Mouse (Mus musculus): Measurements from ENCODE around the gene Kdm4a. TPM values are rescaled to one million over a fixed set of nuclear protein-coding genes. Genes with fewer than 3 reads are reported as not detected.

The Kdm4a gene
- polyA plus RNA-seq, 1 experiment from 2014 or later, result 22.8 TPM

DNA sequence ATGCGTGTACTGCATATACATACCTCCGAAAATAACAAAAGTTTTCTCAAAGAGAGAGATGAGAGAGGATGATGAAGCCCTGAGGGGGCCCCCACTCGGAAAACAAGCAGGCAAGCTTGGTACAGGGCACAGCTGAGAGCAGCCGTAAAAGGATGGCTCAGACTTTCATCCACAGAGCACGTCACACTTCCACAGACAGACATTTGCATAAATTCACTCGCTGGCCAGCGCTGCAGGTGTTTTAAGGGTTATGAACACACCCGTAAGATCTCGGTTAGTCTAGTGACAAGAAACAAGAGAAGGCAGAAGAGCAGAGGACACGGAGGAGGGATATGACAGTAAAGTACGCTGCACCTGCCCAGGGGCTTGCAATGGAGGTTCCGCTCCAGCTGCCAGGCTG is 7.4 kb downstream of the Kdm4a start:
- no peaks in the 10 kb centered on the region for H3K4me1 ChIP-seq (replicated peaks; ENCODE audit: control insufficient read depth, insufficient read depth, low read length)
- DNase-seq (ENCODE audit: low spot score) (no peak), ATAC-seq (replicated peaks; ENCODE audit: low FRiP score) (no peak)
- no peak overlapping the region for H3K4me2 ChIP-seq
- H3K9me3 ChIP-seq (ENCODE audit: control insufficient read depth, low read length), result no peaks in the 10 kb centered on the region
- no peaks in the 10 kb centered on the region for H3K27me3 ChIP-seq (replicated peaks; ENCODE audit: control insufficient read depth, insufficient read depth, low read length)
- WGBS, result 94% methylated on average over 12 of the region's 12 CpGs
- H3K36me3 ChIP-seq (ENCODE audit: control insufficient read depth, insufficient read depth, low read length), result peaks cover 69% of the 10 kb centered on the region
- no peak overlapping the region for H3K9ac ChIP-seq (ENCODE audit: low read depth, low read length)
- no peak overlapping the region for H3K27ac ChIP-seq (ENCODE audit: low read depth, low read length)
- H3K4me3 ChIP-seq (ENCODE audit: low read depth, low read length), result no peak overlapping the region

DNA sequence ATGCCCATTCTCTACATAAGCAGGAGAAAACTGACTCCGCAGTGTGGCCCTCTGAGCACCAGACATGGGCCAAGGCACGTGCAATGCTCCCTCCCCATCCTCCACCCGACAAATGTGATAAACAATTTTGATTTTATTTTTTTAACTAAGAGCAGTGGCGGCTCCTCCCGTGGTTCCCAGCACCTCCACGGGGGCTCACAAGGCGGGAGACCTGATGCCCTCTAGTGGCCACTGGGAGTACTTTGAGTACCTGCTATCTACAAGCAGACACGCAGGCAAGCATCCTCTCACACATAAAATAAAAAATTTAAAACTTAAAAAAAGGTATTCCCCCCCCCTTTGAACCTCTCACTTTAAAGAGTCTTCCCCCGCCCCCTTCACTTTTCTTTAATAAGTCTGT is 8.8 kb downstream of the Kdm4a start:
- Histone ChIP-seq H3K27ac (ENCODE audit: low read depth, low read length) (no peak overlapping the region), H3K9ac (ENCODE audit: low read depth, low read length) (no peak overlapping the region), H3K4me3 (ENCODE audit: low read depth, low read length) (no peak overlapping the region), H3K27me3 (replicated peaks; ENCODE audit: control insufficient read depth, insufficient read depth, low read length) (no peaks in the 10 kb centered on the region), H3K4me1 (replicated peaks; ENCODE audit: control insufficient read depth, insufficient read depth, low read length) (no peaks in the 10 kb centered on the region), H3K36me3 (ENCODE audit: control insufficient read depth, insufficient read depth, low read length) (peaks cover 73% of the 10 kb centered on the region), H3K9me3 (ENCODE audit: control insufficient read depth, low read length) (no peaks in the 10 kb centered on the region), H3K4me2 (no peak overlapping the region)
- ATAC-seq (replicated peaks; ENCODE audit: low FRiP score) (no peak), DNase-seq (ENCODE audit: low spot score) (no peak)
- 86% methylated on average over 9 of the region's 9 CpGs for WGBS

DNA sequence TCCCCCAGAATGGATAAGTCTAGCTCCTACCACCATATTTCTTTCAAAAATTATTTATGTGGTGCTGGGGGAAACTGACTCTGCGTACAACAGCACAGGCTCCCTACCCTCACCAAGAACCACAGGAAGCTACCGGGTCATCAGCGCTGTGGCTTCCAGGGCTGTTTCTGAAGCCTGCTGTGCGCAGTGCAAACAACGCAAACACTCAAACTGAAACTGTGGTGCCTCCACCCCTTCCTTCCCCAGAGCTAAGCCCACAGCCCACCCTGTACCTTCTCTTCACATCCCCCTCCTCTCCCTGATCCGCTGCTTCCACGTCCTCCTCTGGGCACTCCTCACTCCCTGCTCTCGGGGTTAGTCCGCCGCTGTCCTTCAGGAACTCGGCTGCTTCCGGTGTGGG is 17.7 kb downstream of the Kdm4a start:
- H3K27me3 ChIP-seq (replicated peaks; ENCODE audit: control insufficient read depth, insufficient read depth, low read length), result no peaks in the 10 kb centered on the region
- WGBS, result 88% methylated on average over 12 of the region's 12 CpGs

DNA sequence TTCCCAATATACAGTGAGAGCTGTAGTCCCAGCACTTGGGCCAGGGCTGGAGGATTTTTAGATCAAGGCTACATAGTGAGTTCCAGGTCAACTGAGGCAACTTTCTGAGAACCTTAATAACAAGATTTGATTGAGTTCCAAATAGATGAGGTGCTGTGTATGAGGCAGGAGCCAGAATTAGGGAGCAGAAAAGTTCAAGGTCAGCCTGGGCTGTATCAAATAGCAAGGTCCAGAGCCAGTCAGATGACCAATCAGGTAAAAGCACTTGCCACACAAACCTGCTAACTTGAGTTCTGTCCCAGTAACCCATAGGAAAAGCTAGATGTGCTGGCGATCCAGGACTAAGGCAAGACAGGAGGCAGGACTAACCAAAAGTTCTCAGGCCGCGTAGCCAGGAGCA is 22.2 kb downstream of the Kdm4a start:
- ATAC-seq (replicated peaks; ENCODE audit: low FRiP score), result no peak
- H3K4me2 ChIP-seq, result no peak overlapping the region
- 95% methylated on average over 3 of the region's 3 CpGs for WGBS
- peaks cover 64% of the 10 kb centered on the region for H3K36me3 ChIP-seq (ENCODE audit: control insufficient read depth, insufficient read depth, low read length)
- H3K27ac ChIP-seq (ENCODE audit: low read depth, low read length), result no peak overlapping the region
- DNase-seq (ENCODE audit: low spot score), result no peak
- no peak overlapping the region for H3K9ac ChIP-seq (ENCODE audit: low read depth, low read length)
- H3K9me3 ChIP-seq (ENCODE audit: control insufficient read depth, low read length), result no peaks in the 10 kb centered on the region
- H3K27me3 ChIP-seq (replicated peaks; ENCODE audit: control insufficient read depth, insufficient read depth, low read length), result no peaks in the 10 kb centered on the region
- H3K4me1 ChIP-seq (replicated peaks; ENCODE audit: control insufficient read depth, insufficient read depth, low read length), result no peaks in the 10 kb centered on the region
- H3K4me3 ChIP-seq (ENCODE audit: low read depth, low read length), result no peak overlapping the region

More for the DNA sequence above, 17.7 kb downstream of the Kdm4a start:
- Histone ChIP-seq H3K4me1 (replicated peaks; ENCODE audit: control insufficient read depth, insufficient read depth, low read length) (no peaks in the 10 kb centered on the region), H3K36me3 (ENCODE audit: control insufficient read depth, insufficient read depth, low read length) (peaks cover 79% of the 10 kb centered on the region), H3K9ac (ENCODE audit: low read depth, low read length) (no peak overlapping the region), H3K4me2 (no peak overlapping the region), H3K4me3 (ENCODE audit: low read depth, low read length) (no peak overlapping the region), H3K27ac (ENCODE audit: low read depth, low read length) (no peak overlapping the region), H3K9me3 (ENCODE audit: control insufficient read depth, low read length) (no peaks in the 10 kb centered on the region)
- DNase-seq (ENCODE audit: low spot score), result no peak
- ATAC-seq (replicated peaks; ENCODE audit: low FRiP score), result no peak

DNA sequence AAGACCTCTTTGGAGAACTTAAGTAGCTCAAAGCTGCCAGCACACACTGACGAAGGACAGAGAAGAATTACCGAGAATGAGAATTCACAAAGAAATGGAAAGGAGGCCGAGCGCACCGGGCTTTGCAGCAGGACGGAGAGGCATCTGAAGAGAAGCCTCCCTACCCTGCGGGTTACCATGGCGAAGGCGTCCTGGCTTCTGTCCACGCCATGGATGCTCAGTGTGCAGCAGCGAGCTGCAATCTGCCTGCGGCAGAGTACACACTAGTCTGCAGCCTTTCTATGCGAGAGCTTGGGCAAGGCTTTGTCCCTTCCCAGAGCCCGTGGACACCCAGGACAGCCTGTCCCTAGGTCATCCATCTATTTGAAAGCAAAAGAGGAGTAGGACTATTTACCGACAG is 23.3 kb downstream of the Kdm4a start:
- no peak for ATAC-seq (replicated peaks; ENCODE audit: low FRiP score)
- WGBS, result 91% methylated on average over 15 of the region's 15 CpGs
- no peak overlapping the region for H3K9ac ChIP-seq (ENCODE audit: low read depth, low read length)
- H3K27ac ChIP-seq (ENCODE audit: low read depth, low read length), result no peak overlapping the region
- no peak overlapping the region for H3K4me3 ChIP-seq (ENCODE audit: low read depth, low read length)
- no peaks in the 10 kb centered on the region for H3K27me3 ChIP-seq (replicated peaks; ENCODE audit: control insufficient read depth, insufficient read depth, low read length)
- no peak for DNase-seq (ENCODE audit: low spot score)
- no peak overlapping the region for H3K4me2 ChIP-seq
- H3K36me3 ChIP-seq (ENCODE audit: control insufficient read depth, insufficient read depth, low read length), result peaks cover 59% of the 10 kb centered on the region
- H3K4me1 ChIP-seq (replicated peaks; ENCODE audit: control insufficient read depth, insufficient read depth, low read length), result no peaks in the 10 kb centered on the region
- no peaks in the 10 kb centered on the region for H3K9me3 ChIP-seq (ENCODE audit: control insufficient read depth, low read length)

DNA sequence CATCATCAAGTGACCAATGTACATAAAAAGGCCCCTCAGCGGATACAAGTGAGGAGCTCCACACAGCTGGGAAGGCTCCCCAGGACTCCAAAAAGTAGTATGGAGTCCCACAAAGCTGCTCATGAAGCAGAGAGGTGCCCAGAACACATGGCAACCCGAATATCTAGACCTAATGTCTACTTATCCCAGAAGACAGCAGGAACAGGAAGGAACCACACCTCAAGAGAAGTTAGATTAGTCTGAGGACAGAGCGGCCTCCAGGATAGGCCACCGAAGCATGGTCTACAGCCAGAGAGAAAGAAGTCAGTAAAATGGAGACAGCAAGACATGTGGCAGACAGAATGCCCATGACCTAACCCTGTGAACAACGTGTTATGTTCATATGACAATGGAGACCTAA is 25.0 kb downstream of the Kdm4a start:
- DNase-seq (ENCODE audit: low spot score), result no peak
- H3K27me3 ChIP-seq (replicated peaks; ENCODE audit: control insufficient read depth, insufficient read depth, low read length), result no peaks in the 10 kb centered on the region
- no peaks in the 10 kb centered on the region for H3K9me3 ChIP-seq (ENCODE audit: control insufficient read depth, low read length)
- H3K9ac ChIP-seq (ENCODE audit: low read depth, low read length), result no peak overlapping the region
- no peak overlapping the region for H3K4me2 ChIP-seq
- no peak; the same call in 1 of the 2 replicates for ATAC-seq (replicated peaks; ENCODE audit: low FRiP score)
- H3K4me1 ChIP-seq (replicated peaks; ENCODE audit: control insufficient read depth, insufficient read depth, low read length), result no peaks in the 10 kb centered on the region
- WGBS, result 65% methylated on average over 5 of the region's 5 CpGs
- peaks cover 46% of the 10 kb centered on the region for H3K36me3 ChIP-seq (ENCODE audit: control insufficient read depth, insufficient read depth, low read length)
- H3K27ac ChIP-seq (ENCODE audit: low read depth, low read length), result no peak overlapping the region
- H3K4me3 ChIP-seq (ENCODE audit: low read depth, low read length), result no peak overlapping the region

DNA sequence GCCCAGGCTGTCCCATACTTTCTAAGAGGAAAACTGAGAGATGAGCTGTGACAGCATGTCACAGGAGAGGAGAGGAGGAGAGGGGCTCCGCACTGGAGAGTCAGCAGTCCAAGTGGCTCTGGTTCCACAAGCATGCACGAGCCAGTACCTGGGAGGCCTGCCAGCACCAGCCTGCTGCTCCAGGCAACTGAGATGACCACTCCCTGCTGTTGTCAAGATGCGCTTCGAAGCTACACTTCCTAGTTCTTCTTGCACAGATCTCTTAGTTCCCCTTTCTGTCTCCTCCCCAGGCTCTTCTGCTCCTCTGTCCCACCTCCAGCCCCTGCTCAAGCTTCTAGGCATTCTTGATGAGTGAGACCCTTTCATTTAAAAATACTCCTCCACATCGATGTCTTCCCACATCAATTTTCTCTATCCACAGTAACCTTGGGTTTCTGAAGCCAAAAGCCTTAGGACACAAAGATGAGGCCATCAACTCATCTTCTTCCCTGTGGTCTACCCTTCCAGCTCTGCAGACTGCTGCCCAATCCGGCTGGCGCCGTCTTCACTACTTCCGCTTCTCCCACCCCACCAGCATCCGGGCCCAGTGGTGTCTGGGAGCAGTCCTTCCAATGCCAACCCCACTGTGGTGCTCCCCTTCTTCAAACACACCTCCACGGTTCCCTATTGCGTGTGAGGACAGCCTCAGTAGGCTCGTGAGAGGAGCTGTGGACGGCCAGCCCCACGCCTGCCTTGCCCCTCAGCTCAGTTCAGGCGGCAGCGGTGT is 27.6 kb downstream of the Kdm4a start:
- Histone ChIP-seq H3K27ac (ENCODE audit: low read depth, low read length) (no peak overlapping the region), H3K36me3 (ENCODE audit: control insufficient read depth, insufficient read depth, low read length) (peaks cover 36% of the 10 kb centered on the region; the same call in 1 of the 2 replicates), H3K4me3 (ENCODE audit: low read depth, low read length) (no peak overlapping the region), H3K4me1 (replicated peaks; ENCODE audit: control insufficient read depth, insufficient read depth, low read length) (peaks cover 2% of the 10 kb centered on the region; the same call in 1 of the 2 replicates), H3K4me2 (no peak overlapping the region), H3K27me3 (replicated peaks; ENCODE audit: control insufficient read depth, insufficient read depth, low read length) (no peaks in the 10 kb centered on the region), H3K9me3 (ENCODE audit: control insufficient read depth, low read length) (no peaks in the 10 kb centered on the region), H3K9ac (ENCODE audit: low read depth, low read length) (no peak overlapping the region)
- DNase-seq (ENCODE audit: low spot score) (no peak), ATAC-seq (replicated peaks; ENCODE audit: low FRiP score) (no peak)
- WGBS, result 88% methylated on average over 17 of the region's 17 CpGs

DNA sequence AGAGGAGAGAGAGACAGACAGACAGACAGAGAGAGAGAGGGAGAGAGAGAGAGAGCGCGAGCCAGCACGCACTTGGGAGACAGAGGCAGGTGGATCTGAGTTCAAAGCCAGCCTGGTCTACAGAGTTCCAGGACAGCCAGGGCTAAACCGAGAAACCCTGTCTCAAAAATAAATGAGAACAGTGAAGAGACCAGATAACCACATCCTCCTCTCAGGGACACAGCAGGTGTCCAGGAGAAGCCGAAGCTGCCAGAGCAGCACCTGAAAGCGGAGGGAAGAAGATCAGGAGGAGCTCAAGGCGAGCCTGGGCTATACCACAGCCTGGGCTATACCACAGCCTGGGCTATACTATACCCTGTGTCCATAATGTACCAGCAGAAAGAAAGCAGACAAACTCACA is 29.0 kb downstream of the Kdm4a start:
- H3K27ac ChIP-seq (ENCODE audit: low read depth, low read length), result no peak overlapping the region
- DNase-seq (ENCODE audit: low spot score) (no peak), ATAC-seq (replicated peaks; ENCODE audit: low FRiP score) (no peak)
- H3K4me1 ChIP-seq (replicated peaks; ENCODE audit: control insufficient read depth, insufficient read depth, low read length), result peaks cover 2% of the 10 kb centered on the region; the same call in 1 of the 2 replicates
- H3K4me2 ChIP-seq, result no peak overlapping the region
- no peak overlapping the region for H3K4me3 ChIP-seq (ENCODE audit: low read depth, low read length)
- H3K27me3 ChIP-seq (replicated peaks; ENCODE audit: control insufficient read depth, insufficient read depth, low read length), result no peaks in the 10 kb centered on the region
- no peaks in the 10 kb centered on the region for H3K9me3 ChIP-seq (ENCODE audit: control insufficient read depth, low read length)
- 93% methylated on average over 7 of the region's 7 CpGs for WGBS
- H3K36me3 ChIP-seq (ENCODE audit: control insufficient read depth, insufficient read depth, low read length), result peaks cover 43% of the 10 kb centered on the region
- no peak overlapping the region for H3K9ac ChIP-seq (ENCODE audit: low read depth, low read length)
